Mouse (Mus musculus) gastrocnemius, postnatal 4 days (tissue): ENCODE measurements around the gene Samd4. TPM values are rescaled to one million over a fixed set of nuclear protein-coding genes. Genes with fewer than 3 reads are reported as not detected.

ENCODE experiments used
- DNase-seq, 2 experiments: peaks; one replicate each; pipeline ENCODE4 v3.0.0; 2021 to 2022; ENCODE audit warnings: low spot score in 2 of 2, mixed read lengths in 2 of 2
- total RNA-seq, 2 experiments: library from RNA; stranded (reverse); gene quantifications; 2 replicates each; pipeline ENCODE4 v1.2.3; 2021

Gene Samd4
- total RNA-seq, 2 experiments from 2014 or later = 54.5 to 61.9 TPM

- no peak for DNase-seq
Measured at GRCm38 (mm10) chr14:47058969-47059368, 176.3 kb downstream of the Samd4 start.

GRCm38 (mm10) chr14:47065067-47065466 is 182.4 kb downstream of the Samd4 start:
- no peak for DNase-seq

GRCm38 (mm10) chr14:47066901-47067300 is 184.2 kb downstream of the Samd4 start:
- DNase-seq = no peak

GRCm38 (mm10) chr14:47074045-47074666 is 191.5 kb downstream of the Samd4 start:
- peak in 1 of 2 experiments; percentile 59 for DNase-seq

GRCm38 (mm10) chr14:47075010-47075677 is 192.5 kb downstream of the Samd4 start:
- no peak for DNase-seq

- DNase-seq = no peak
Measured at GRCm38 (mm10) chr14:47075856-47076255, 193.2 kb downstream of the Samd4 start.

- DNase-seq = no peak
Measured at GRCm38 (mm10) chr14:47076956-47077575, 194.4 kb downstream of the Samd4 start.

GRCm38 (mm10) chr14:47077576-47077970 is 194.9 kb downstream of the Samd4 start:
- DNase-seq = no peak

- no peak for DNase-seq
Measured at GRCm38 (mm10) chr14:47079911-47080310, 197.3 kb downstream of the Samd4 start.

GRCm38 (mm10) chr14:47083311-47083710 is 200.7 kb downstream of the Samd4 start:
- no peak for DNase-seq

GRCm38 (mm10) chr14:47083838-47084237 is 201.2 kb downstream of the Samd4 start:
- DNase-seq = no peak

- DNase-seq = no peak
Measured at GRCm38 (mm10) chr14:47084686-47085085, 202.0 kb downstream of the Samd4 start.

GRCm38 (mm10) chr14:47086123-47086522 is 203.5 kb downstream of the Samd4 start:
- no peak for DNase-seq

GRCm38 (mm10) chr14:47086743-47087142 is 204.1 kb downstream of the Samd4 start:
- DNase-seq = peak; percentile 52 to 81

- peak; percentile 66 to 82 for DNase-seq
Measured at GRCm38 (mm10) chr14:47087182-47087581, 204.5 kb downstream of the Samd4 start.

- DNase-seq = no peak
Measured at GRCm38 (mm10) chr14:47087669-47088250, 205.1 kb downstream of the Samd4 start.

- DNase-seq = no peak
Measured at GRCm38 (mm10) chr14:47088339-47088738, 205.7 kb downstream of the Samd4 start.

- DNase-seq = no peak
Measured at GRCm38 (mm10) chr14:47089153-47089552, 206.5 kb downstream of the Samd4 start.

GRCm38 (mm10) chr14:47091908-47092307 is 209.3 kb downstream of the Samd4 start:
- no peak for DNase-seq

GRCm38 (mm10) chr14:47093355-47093792 is 210.7 kb downstream of the Samd4 start:
- DNase-seq = no peak

- no peak for DNase-seq
Measured at GRCm38 (mm10) chr14:47095036-47095435, 212.4 kb downstream of the Samd4 start.

GRCm38 (mm10) chr14:47096357-47096756 is 213.7 kb downstream of the Samd4 start:
- DNase-seq = no peak
